Mouse (Mus musculus) ovary, postnatal 14 days (tissue): ENCODE measurements around the gene Fgf4.

Experiments
- DNase-seq: peaks from one replicate; pipeline ENCODE4 v3.0.0; 2022; ENCODE audit warnings: low spot score

Gene Fgf4

DNA sequence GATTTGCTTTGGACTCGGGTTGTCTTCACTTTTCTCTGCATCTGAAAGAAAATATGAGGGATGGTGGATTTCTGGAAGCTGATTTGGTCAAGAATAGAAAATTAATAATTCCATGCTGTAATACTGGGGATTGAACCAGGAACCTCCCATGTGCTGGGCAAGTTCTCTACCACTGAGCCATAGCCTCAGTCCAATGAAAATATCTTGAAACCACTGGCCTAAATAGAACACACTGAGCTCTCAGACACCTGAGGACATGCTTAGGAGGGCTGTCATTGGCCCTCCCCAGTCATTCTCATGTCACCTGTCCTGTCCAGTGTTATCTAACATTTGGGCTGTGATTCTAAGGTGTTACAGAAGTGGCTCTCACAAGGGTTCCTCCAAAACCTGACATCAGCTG, 64.0 kb downstream of the Fgf4 start:
- no peak for DNase-seq

DNA sequence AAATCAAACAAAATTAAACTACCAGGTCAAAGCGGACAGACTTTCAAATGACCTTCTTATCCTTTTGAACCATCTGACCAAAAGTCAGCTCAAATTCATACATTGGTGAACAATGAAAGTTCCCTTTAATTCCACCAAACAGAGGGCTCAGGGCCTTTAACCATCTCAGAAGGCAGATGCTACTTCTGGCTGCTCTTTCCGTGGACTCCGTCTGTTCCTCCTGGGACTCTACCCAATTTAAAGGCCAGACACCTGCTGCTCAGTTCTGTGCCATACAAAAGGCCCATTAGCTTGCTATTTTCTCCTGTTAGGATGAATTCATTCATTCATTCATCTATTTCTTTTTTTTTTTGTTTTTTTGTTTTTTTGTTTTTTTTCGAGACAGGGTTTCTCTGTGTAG, 65.7 kb downstream of the Fgf4 start:
- no peak for DNase-seq

DNA sequence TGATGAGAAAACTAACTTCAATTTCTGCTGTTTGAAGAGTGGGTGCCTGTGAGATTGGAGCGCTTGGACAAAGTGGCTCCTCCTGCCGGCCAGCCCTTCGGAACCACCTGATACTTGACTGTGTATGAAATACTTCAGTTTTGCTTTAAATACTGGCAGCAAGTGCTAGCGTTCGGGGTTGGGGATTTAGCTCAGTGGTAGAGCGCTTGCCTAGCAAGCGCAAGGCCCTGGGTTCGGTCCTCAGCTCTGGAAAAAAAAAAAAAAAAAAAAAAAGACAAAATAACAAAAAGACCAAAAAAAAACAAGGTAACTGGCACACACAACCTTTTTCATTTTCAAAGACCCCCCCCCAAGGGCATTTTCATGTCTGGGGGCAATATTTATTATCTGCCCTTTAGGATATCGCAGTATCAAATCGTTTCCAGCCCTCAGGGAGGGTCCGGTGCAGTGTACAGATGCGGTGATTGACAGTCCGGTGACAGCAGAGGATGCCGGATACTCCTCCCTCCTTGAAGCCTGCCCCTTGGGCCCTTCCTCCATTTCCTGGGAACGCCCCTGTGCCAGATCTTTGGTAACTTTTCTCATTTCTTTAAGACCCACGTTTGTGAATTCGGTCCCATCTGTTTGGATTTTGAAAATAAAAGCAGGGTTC, 67.3 kb downstream of the Fgf4 start:
- DNase-seq, result no peak
